Comparison of ENCODE assay signal across 9 mouse cellular contexts in genomic region chr4:126131290-126132121, GRCm38 (mm10). TPM values are rescaled to one million over a fixed set of nuclear protein-coding genes. Genes with fewer than 3 reads are reported as not detected.
DNase-seq lines count a peak whose midpoint lies in the region; ATAC-seq and TF ChIP-seq lines count a peak whose summit lies in the region.
"Had no signal": no experiment of that assay in that cellular context is flagged by ENCODE, and none has a peak within 500 bp of the region (broad histone marks: within the 10 kb centered on the region; RNA-seq: fewer than 3 reads in every experiment).

No protein-coding gene starts in this region.

- ATAC-seq in forebrain, embryonic 12.5 days (ENCODE audit: low FRiP score): 0 out of 2 replicates have a peak, but pooled peaks have one; percentile 61
- ATAC-seq in hindbrain, embryonic 15.5 days (ENCODE audit: low FRiP score, low read depth): peak; percentile 76
- ATAC-seq in midbrain, embryonic 13.5 days: peak; percentile 45; the same call in 1 of the 2 replicates
- ATAC-seq in activated CD4-positive, CD25-positive, alpha-beta regulatory T cell, adult 4 months: no peak

- no peak for TF ChIP-seq CTCF in MEL (IDR thresholded peaks at IDR 0.05 in 2 of 3, conservative IDR thresholded peaks at IDR 0.05 in 1 of 3; ENCODE audit: control insufficient read depth in 1 of 3, insufficient read depth in 1 of 3, low read depth in 2 of 3, low read length in 3 of 3, poor library complexity in 1 of 3, severe bottlenecking in 1 of 3)

- H3K4me1 ChIP-seq in MEL (ENCODE audit: control insufficient read depth in 1 of 2, insufficient read depth in 2 of 2, low read length in 2 of 2): no peaks in the 10 kb centered on the region
- H3K4me1 ChIP-seq in forebrain, embryonic 12.5 days: peaks cover 16% of the 10 kb centered on the region
- H3K4me1 ChIP-seq in hindbrain, embryonic 15.5 days (replicated peaks): peaks cover 23% of the 10 kb centered on the region
- peaks cover 14% of the 10 kb centered on the region for H3K4me1 ChIP-seq in midbrain, embryonic 13.5 days (replicated peaks)

- intact Hi-C loops in left cerebral cortex, postnatal 25 days (cut with DNase I): no loop called here

- no peak overlapping the region for H3K4me3 ChIP-seq in MEL (ENCODE audit: control insufficient read depth in 1 of 2, insufficient read depth in 1 of 2, low read depth in 2 of 2, low read length in 2 of 2)
- H3K4me3 ChIP-seq in forebrain, embryonic 12.5 days (replicated peaks): no peak overlapping the region
- no peak overlapping the region for H3K4me3 ChIP-seq in hindbrain, embryonic 15.5 days
- no peak overlapping the region for H3K4me3 ChIP-seq in midbrain, embryonic 13.5 days (replicated peaks)
- H3K4me3 ChIP-seq: erythroblast, embryonic 14.5 days had no signal

- peak; percentile 96 for DNase-seq in 3T3-L1 (ENCODE audit: low read depth, low spot score)
- DNase-seq in MEL (ENCODE audit: low read depth, low spot score): peak; percentile 19
- peak; percentile 67 to 72 for DNase-seq in left cerebral cortex, postnatal 25 days (ENCODE audit: low spot score in 2 of 2)
- no peak for DNase-seq in testis, postnatal 14 days (ENCODE audit: low spot score)

- 61% methylated on average over 10 of the region's 10 CpGs for WGBS in forebrain, embryonic 12.5 days
- 54% methylated on average over 10 of the region's 10 CpGs for WGBS in hindbrain, embryonic 15.5 days
- 62% methylated on average over 10 of the region's 10 CpGs for WGBS in midbrain, embryonic 13.5 days

- H3K79me2 ChIP-seq in MEL (ENCODE audit: control insufficient read depth, insufficient read depth, low read length, poor library complexity): no peaks in the 10 kb centered on the region

- no peaks in the 10 kb centered on the region for H3K27me3 ChIP-seq in MEL (ENCODE audit: control insufficient read depth in 1 of 2, insufficient read depth in 2 of 2, low read length in 2 of 2)
- H3K27me3 ChIP-seq in forebrain, embryonic 12.5 days: no peaks in the 10 kb centered on the region
- no peaks in the 10 kb centered on the region for H3K27me3 ChIP-seq in hindbrain, embryonic 15.5 days
- no peaks in the 10 kb centered on the region for H3K27me3 ChIP-seq in midbrain, embryonic 13.5 days

- H3K4me2 ChIP-seq in forebrain, embryonic 12.5 days: no peak overlapping the region
- no peak overlapping the region for H3K4me2 ChIP-seq in hindbrain, embryonic 15.5 days
- no peak overlapping the region for H3K4me2 ChIP-seq in midbrain, embryonic 13.5 days (replicated peaks)

- TF ChIP-seq RAD21 in MEL (IDR thresholded peaks at IDR 0.05; ENCODE audit: low read depth, low read length): no peak

- no peak for TF ChIP-seq EP300 in MEL (IDR thresholded peaks at IDR 0.05; ENCODE audit: low read depth in 1 of 2, low read length in 2 of 2)

- no peak overlapping the region for H3K27ac ChIP-seq in MEL (ENCODE audit: control insufficient read depth, low read depth, low read length)
- H3K27ac ChIP-seq in forebrain, embryonic 12.5 days: 0 out of 2 replicates have a peak overlapping the region, but pooled peaks have one; percentile 3
- H3K27ac ChIP-seq in hindbrain, embryonic 15.5 days (replicated peaks): peak overlapping the region; percentile 74
- no peak overlapping the region for H3K27ac ChIP-seq in midbrain, embryonic 13.5 days

- TF ChIP-seq POLR2A in MEL (IDR thresholded peaks at IDR 0.05; ENCODE audit: control insufficient read depth in 1 of 2, insufficient read depth in 1 of 2, low read depth in 1 of 2, low read length in 2 of 2, poor library complexity in 1 of 2): no peak

- H3K9ac ChIP-seq in MEL (ENCODE audit: control insufficient read depth, low read depth, low read length, poor library complexity, severe bottlenecking): no peak overlapping the region
- no peak overlapping the region for H3K9ac ChIP-seq in forebrain, embryonic 12.5 days
- no peak overlapping the region for H3K9ac ChIP-seq in hindbrain, embryonic 15.5 days
- no peak overlapping the region for H3K9ac ChIP-seq in midbrain, embryonic 13.5 days (replicated peaks)

- no peaks in the 10 kb centered on the region for H3K9me3 ChIP-seq in MEL (replicated peaks; ENCODE audit: insufficient read depth, low read length)
- H3K9me3 ChIP-seq in forebrain, embryonic 12.5 days: no peaks in the 10 kb centered on the region
- no peaks in the 10 kb centered on the region for H3K9me3 ChIP-seq in hindbrain, embryonic 15.5 days
- H3K9me3 ChIP-seq in midbrain, embryonic 13.5 days: no peaks in the 10 kb centered on the region

- H3K36me3 ChIP-seq in MEL (ENCODE audit: control insufficient read depth in 1 of 2, insufficient read depth in 2 of 2, low read length in 2 of 2): peaks cover 0 to 8% of the 10 kb centered on the region in 2 experiments; a peak in 2 of 4 replicates
- H3K36me3 ChIP-seq in forebrain, embryonic 12.5 days (replicated peaks): peaks cover 65% of the 10 kb centered on the region
- peaks cover 48% of the 10 kb centered on the region for H3K36me3 ChIP-seq in hindbrain, embryonic 15.5 days
- H3K36me3 ChIP-seq in midbrain, embryonic 13.5 days: peaks cover 83% of the 10 kb centered on the region

TF ChIP-seq in MEL, 35 proteins besides CTCF, POLR2A, EP300 and RAD21:
- no peak for TF ChIP-seq MXI1 (IDR thresholded peaks at IDR 0.05; ENCODE audit: low read depth, low read length)
TF ChIP-seq in MEL: peak in this region for 0.

RNA-seq across cellular contexts. Expression of gene Eva1b, which starts 16.0 kb away (rescaled TPM):
- 9.3 and 9.6 TPM in 2 replicates for total RNA-seq in MEL (2012; rRNA removed)
- polyA plus RNA-seq in MEL (2012; ENCODE audit: insufficient read depth in 1 of 2, insufficient read length in 2 of 2, low read depth in 1 of 2, low replicate concordance in 2 of 2, missing spikeins in 1 of 2): 10 to 100 TPM in 1 of 2 experiments, not detected in 1; 12.2 TPM
- 13.1 and 15.9 TPM in 2 replicates for polyA plus RNA-seq in forebrain, embryonic 12.5 days (2016; fragmentation: Nextera tagmentation; extraction: Ambion mirVana)
- 14.5 and 15.1 TPM in 2 replicates for polyA plus RNA-seq in hindbrain, embryonic 15.5 days (2015; fragmentation: Nextera tagmentation; extraction: Ambion mirVana)
- total RNA-seq in left cerebral cortex, postnatal 25 days (2021): 1 to 10 TPM; 4.1 to 4.4 TPM
- 10.3 and 12.9 TPM in 2 replicates for polyA plus RNA-seq in midbrain, embryonic 13.5 days (2015; fragmentation: Nextera tagmentation; extraction: Ambion mirVana)
- 10 to 100 TPM; 18.8 to 19.0 TPM for polyA plus RNA-seq in activated CD4-positive, CD25-positive, alpha-beta regulatory T cell, adult 4 months (2017; shearing (Covaris generic))

RNA-seq across cellular contexts. Expression of gene Stk40, which starts 27.7 kb away (rescaled TPM):
- total RNA-seq in MEL (2012; rRNA removed): 16.8 and 30.4 TPM in 2 replicates
- polyA plus RNA-seq in MEL (2012; ENCODE audit: insufficient read depth in 1 of 2, insufficient read length in 2 of 2, low read depth in 1 of 2, low replicate concordance in 2 of 2, missing spikeins in 1 of 2): 100 to 1,000 TPM in 1 of 2 experiments, 10 to 100 TPM in 1; 79.4 to 270 TPM
- 42.8 and 48.5 TPM in 2 replicates for polyA plus RNA-seq in forebrain, embryonic 12.5 days (2016; fragmentation: Nextera tagmentation; extraction: Ambion mirVana)
- 29.6 and 33.9 TPM in 2 replicates for polyA plus RNA-seq in hindbrain, embryonic 15.5 days (2015; fragmentation: Nextera tagmentation; extraction: Ambion mirVana)
- 10 to 100 TPM; 33.9 to 35.6 TPM for total RNA-seq in left cerebral cortex, postnatal 25 days (2021)
- 35.7 and 37.0 TPM in 2 replicates for polyA plus RNA-seq in midbrain, embryonic 13.5 days (2015; fragmentation: Nextera tagmentation; extraction: Ambion mirVana)
- 10 to 100 TPM; 15.5 to 20.4 TPM for polyA plus RNA-seq in activated CD4-positive, CD25-positive, alpha-beta regulatory T cell, adult 4 months (2017; shearing (Covaris generic))

RNA-seq across cellular contexts. Expression of gene Sh3d21, which starts 31.8 kb away (rescaled TPM):
- 0.31 and 0.56 TPM in 2 replicates for total RNA-seq in MEL (2012; rRNA removed)
- 1 to 10 TPM in 1 of 2 experiments, not detected in 1; 1.3 TPM for polyA plus RNA-seq in MEL (2012; ENCODE audit: insufficient read depth in 1 of 2, insufficient read length in 2 of 2, low read depth in 1 of 2, low replicate concordance in 2 of 2, missing spikeins in 1 of 2)
- 0.96 and 1.5 TPM in 2 replicates for polyA plus RNA-seq in forebrain, embryonic 12.5 days (2016; fragmentation: Nextera tagmentation; extraction: Ambion mirVana)
- 1.4 and 2.0 TPM in 2 replicates for polyA plus RNA-seq in hindbrain, embryonic 15.5 days (2015; fragmentation: Nextera tagmentation; extraction: Ambion mirVana)
- total RNA-seq in left cerebral cortex, postnatal 25 days (2021): under 1 TPM; 0.27 to 0.69 TPM
- polyA plus RNA-seq in midbrain, embryonic 13.5 days (2015; fragmentation: Nextera tagmentation; extraction: Ambion mirVana): 0.55 and 1.0 TPM in 2 replicates
- under 1 TPM in 1 of 2 experiments, not detected in 1; 0.92 TPM for polyA plus RNA-seq in activated CD4-positive, CD25-positive, alpha-beta regulatory T cell, adult 4 months (2017; shearing (Covaris generic))

RNA-seq across cellular contexts. Expression of gene Lsm10, which starts 35.1 kb away (rescaled TPM):
- 33.9 and 35.0 TPM in 2 replicates for total RNA-seq in MEL (2012; rRNA removed)
- polyA plus RNA-seq in MEL (2012; ENCODE audit: insufficient read depth in 1 of 2, insufficient read length in 2 of 2, low read depth in 1 of 2, low replicate concordance in 2 of 2, missing spikeins in 1 of 2): 10 to 100 TPM in 1 of 2 experiments, not detected in 1; 49.6 TPM
- polyA plus RNA-seq in forebrain, embryonic 12.5 days (2016; fragmentation: Nextera tagmentation; extraction: Ambion mirVana): 41.9 and 46.6 TPM in 2 replicates
- 45.8 and 50.3 TPM in 2 replicates for polyA plus RNA-seq in hindbrain, embryonic 15.5 days (2015; fragmentation: Nextera tagmentation; extraction: Ambion mirVana)
- total RNA-seq in left cerebral cortex, postnatal 25 days (2021): 10 to 100 TPM; 13.1 to 14.8 TPM
- polyA plus RNA-seq in midbrain, embryonic 13.5 days (2015; fragmentation: Nextera tagmentation; extraction: Ambion mirVana): 45.9 and 52.1 TPM in 2 replicates
- polyA plus RNA-seq in activated CD4-positive, CD25-positive, alpha-beta regulatory T cell, adult 4 months (2017; shearing (Covaris generic)): 10 to 100 TPM; 67.3 to 70.5 TPM

Comparison
In these comparisons a context has a peak if more than half of its experiments do, and no peak if none do; other contexts are left out.
1. H3K27ac ChIP-seq: peak in forebrain, embryonic 12.5 days (single experiment) and hindbrain, embryonic 15.5 days (single experiment); none in MEL (single experiment) and midbrain, embryonic 13.5 days (single experiment).